Mouse (Mus musculus) liver, postnatal 0 days (tissue): ENCODE measurements around the gene Fzr1.

ENCODE experiments used
- CTCF ChIP-seq: sonication (generic); IDR thresholded peaks from 2 replicates; pipeline ENCODE4 v1.5.1; 2016; ENCODE audit warnings: antibody characterized with exemption, low read depth
- EP300 ChIP-seq: IDR thresholded peaks from 2 replicates; pipeline ENCODE4 v1.6.1; 2016; ENCODE audit warnings: antibody characterized with exemption, low read depth, mild to moderate bottlenecking

DNA sequence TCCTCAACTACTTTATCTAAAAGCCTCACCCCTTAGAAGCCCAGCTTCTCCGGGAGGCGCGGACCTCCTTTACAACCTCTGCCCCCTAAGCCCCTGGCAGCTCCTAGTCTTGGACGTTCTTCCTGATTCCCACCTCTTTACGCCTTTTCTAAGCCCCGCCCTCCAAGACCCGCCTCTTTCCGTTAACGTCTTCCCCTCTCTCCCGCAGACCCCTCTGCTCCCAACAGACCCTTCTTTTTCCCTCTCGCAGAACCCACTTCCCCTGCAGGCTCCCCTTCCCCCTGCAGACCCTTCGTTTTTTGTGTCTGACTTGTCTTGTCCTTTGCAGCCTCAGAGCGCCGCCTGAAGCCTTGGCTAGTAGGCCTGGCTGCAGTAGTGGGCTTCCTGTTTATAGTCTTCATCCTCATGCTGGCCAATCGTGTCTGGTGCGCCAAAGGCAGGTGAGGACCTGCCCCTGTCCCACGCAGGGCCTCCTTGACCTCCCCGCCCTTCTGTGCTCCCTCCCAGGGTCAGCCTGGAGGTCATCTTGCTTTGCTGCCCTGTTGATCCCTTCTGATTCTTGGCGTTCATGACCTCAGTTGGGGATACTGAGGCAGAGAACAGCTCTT lies 15.2 kb upstream of the Fzr1 start:
- TF ChIP-seq CTCF (no peak), EP300 (no peak)
